Mouse (Mus musculus) CH12.LX (cell line): ENCODE results near the gene Dlgap1. TPM values are rescaled to one million over a fixed set of nuclear protein-coding genes. Genes with fewer than 3 reads are reported as not detected.

ENCODE experiments used
- DNase-seq: peaks from one replicate; pipeline ENCODE4 v3.0.0-alpha.2; 2013; ENCODE audit errors: extremely low read depth
- H3K27ac ChIP-seq: 2 replicates; pipeline ENCODE4 v1.5.1; 2012; ENCODE audit warnings: low read depth, mild to moderate bottlenecking, control low read depth, moderate library complexity; ENCODE audit not compliant: insufficient read depth
- H3K27me3 ChIP-seq: replicated peaks from 2 replicates; pipeline ENCODE3; 2012; ENCODE audit warnings: inconsistent platforms
- H3K36me3 ChIP-seq, 2 experiments: replicated peaks in 1 of 2; 2 replicates each; pipeline versions ENCODE3 to v1.6.1; 2012; ENCODE audit warnings: inconsistent platforms in 1 of 2, low read length in 1 of 2, mild to moderate bottlenecking in 1 of 2, mixed read lengths in 1 of 2, moderate library complexity in 1 of 2; ENCODE audit not compliant: control insufficient read depth in 1 of 2, insufficient read depth in 1 of 2
- H3K4me1 ChIP-seq, 2 experiments: 2 replicates each; pipeline ENCODE4 v1.6.1; 2012; ENCODE audit warnings: inconsistent platforms in 1 of 2, moderate library complexity in 1 of 2; ENCODE audit not compliant: insufficient read depth in 2 of 2, control insufficient read depth in 1 of 2
- H3K4me2 ChIP-seq: 2 replicates; pipeline ENCODE4 v1.6.1; 2012; ENCODE audit warnings: low read depth, mild to moderate bottlenecking, control low read depth; ENCODE audit not compliant: poor library complexity, insufficient read depth, severe bottlenecking
- H3K4me3 ChIP-seq, 3 experiments: fragments of 150-350 bp in 1 of 3; sonication (generic) in 1 of 3; replicated peaks in 1 of 3; 2 replicates each; pipeline versions ENCODE3 to v1.5.1; 2011 to 2012; ENCODE audit warnings: low read depth in 2 of 3, low read length in 2 of 3, mild to moderate bottlenecking in 2 of 3, moderate library complexity in 2 of 3, control low read depth in 1 of 3, improper control_type of control experiment in 1 of 3, inconsistent platforms in 1 of 3, mixed read lengths in 1 of 3; ENCODE audit not compliant: poor library complexity in 1 of 3
- H3K79me2 ChIP-seq: replicated peaks from 2 replicates; pipeline ENCODE4 v1.6.1; 2012; ENCODE audit warnings: mild to moderate bottlenecking, moderate library complexity; ENCODE audit not compliant: control insufficient read depth, poor library complexity, insufficient read depth, severe bottlenecking; ENCODE audit errors: extremely low read depth
- H3K9ac ChIP-seq: 2 replicates; pipeline ENCODE4 v1.6.1; 2012; ENCODE audit warnings: low read depth, mild to moderate bottlenecking, control low read depth, moderate library complexity; ENCODE audit not compliant: insufficient read depth
- H3K9me3 ChIP-seq: replicated peaks from 2 replicates; pipeline ENCODE3; 2012; ENCODE audit warnings: low read length, inconsistent platforms, mixed read lengths
- CHD1 ChIP-seq: IDR thresholded peaks from 2 replicates; pipeline ENCODE4 v1.6.1; 2012; ENCODE audit warnings: low read depth, low read length, improper control_type of control experiment, inconsistent platforms
- HCFC1 ChIP-seq: IDR thresholded peaks from 2 replicates; pipeline ENCODE4 v1.6.1; 2012; ENCODE audit warnings: low read depth, mild to moderate bottlenecking, inconsistent platforms, low read length, improper control_type of control experiment
- JUN ChIP-seq: IDR thresholded peaks from 2 replicates; pipeline ENCODE4 v1.6.1; 2011; ENCODE audit warnings: low read depth, mild to moderate bottlenecking, low read length, improper control_type of control experiment, moderate library complexity; ENCODE audit not compliant: insufficient read depth
- JUND ChIP-seq: conservative IDR thresholded peaks from 2 replicates; pipeline ENCODE4 v1.6.1; 2011; ENCODE audit warnings: low read depth, low read length, improper control_type of control experiment
- MAFK ChIP-seq: IDR thresholded peaks from 2 replicates; pipeline ENCODE4 v1.6.1; 2011; ENCODE audit warnings: low read length, improper control_type of control experiment; ENCODE audit not compliant: insufficient replicate concordance
- MAX ChIP-seq: IDR thresholded peaks from 2 replicates; pipeline ENCODE4 v1.6.1; 2011; ENCODE audit warnings: low read length, improper control_type of control experiment
- MAZ ChIP-seq: IDR thresholded peaks from 2 replicates; pipeline ENCODE4 v1.6.1; 2012; ENCODE audit warnings: low read depth, mild to moderate bottlenecking, inconsistent platforms, low read length, improper control_type of control experiment, moderate library complexity
- MEF2A ChIP-seq: IDR thresholded peaks from 2 replicates; pipeline ENCODE4 v1.6.1; 2014; ENCODE audit warnings: low read depth, mild to moderate bottlenecking, inconsistent platforms, low read length, improper control_type of control experiment, borderline replicate concordance
- MXI1 ChIP-seq: IDR thresholded peaks from 2 replicates; pipeline ENCODE4 v1.6.1; 2011; ENCODE audit warnings: mild to moderate bottlenecking, low read depth, low read length, improper control_type of control experiment
- MYC ChIP-seq: IDR thresholded peaks from 2 replicates; pipeline ENCODE4 v1.6.1; 2011; ENCODE audit warnings: low read depth, mild to moderate bottlenecking, improper control_type of control experiment, low read length
- NELFE ChIP-seq: IDR thresholded peaks from 2 replicates; pipeline ENCODE4 v1.6.1; 2011; ENCODE audit warnings: low read depth, low read length, improper control_type of control experiment
- PAX5 ChIP-seq: IDR thresholded peaks from 2 replicates; pipeline ENCODE4 v1.6.1; 2012; ENCODE audit warnings: low read length, inconsistent platforms, mixed read lengths
- POLR2AphosphoS2 ChIP-seq: IDR thresholded peaks from 2 replicates; pipeline ENCODE4 v1.6.1; 2011; ENCODE audit warnings: low read depth, low read length, improper control_type of control experiment
- RCOR1 ChIP-seq: conservative IDR thresholded peaks from 2 replicates; pipeline ENCODE4 v1.6.1; 2012; ENCODE audit warnings: low read depth, mild to moderate bottlenecking, inconsistent platforms, low read length, improper control_type of control experiment
- SIN3A ChIP-seq: IDR thresholded peaks from 2 replicates; pipeline ENCODE4 v1.6.1; 2012; ENCODE audit warnings: low read length, improper control_type of control experiment, inconsistent platforms
- SMC3 ChIP-seq: IDR thresholded peaks from 2 replicates; pipeline ENCODE4 v1.6.1; 2011; ENCODE audit warnings: low read depth, low read length, improper control_type of control experiment
- TBP ChIP-seq: conservative IDR thresholded peaks from 2 replicates; pipeline ENCODE4 v1.6.1; 2011; ENCODE audit warnings: low read depth, low read length, improper control_type of control experiment
- ZKSCAN1 ChIP-seq: IDR thresholded peaks from 2 replicates; pipeline ENCODE4 v1.6.1; 2012; ENCODE audit warnings: low read depth, inconsistent platforms, low read length, improper control_type of control experiment, borderline replicate concordance
- ZMIZ1 ChIP-seq: IDR thresholded peaks from 2 replicates; pipeline ENCODE4 v1.6.1; 2012; ENCODE audit warnings: low read depth, mild to moderate bottlenecking, inconsistent platforms, low read length, improper control_type of control experiment
- dilution Hi-C: fragments of 300-500 bp; cut with MboI; formaldehyde crosslinking; loops from 2 replicates; pipeline ENCODE4 v1.14.3; 2020; ENCODE audit warnings: low sequenced_read_pairs; ENCODE audit not compliant: extremely low pct_unique_long_range_greater_than_20kb, extremely low pct_ligation_motif_present
- in situ Hi-C: fragments of 300-500 bp; cut with MboI; formaldehyde crosslinking; loops from 3 replicates; pipeline ENCODE4 v1.14.3; 2019; ENCODE audit warnings: low sequenced_read_pairs, low pct_ligation_motif_present, low pct_unique_long_range_greater_than_20kb, mixed read lengths
- polyA plus RNA-seq: library from polyadenylated mRNA; unstranded; fragments of >175 nt; gene quantifications from 2 replicates; pipeline ENCODE4 v1.2.1, GENCODE M21; 2012; ENCODE audit warnings: low read depth; ENCODE audit not compliant: insufficient read length
- total RNA-seq, 2 experiments: library from RNA; depleted of rRNA; stranded (reverse); fragments of 300-350 nt in 1 of 2; fragments of >200 nt in 1 of 2; gene quantifications; 2 replicates each; pipeline ENCODE4 v1.2.3; 2012 to 2014

Dlgap1 gene
- total and polyA plus RNA-seq, 3 experiments, result 0.51 to 2.7 (median 1.2) TPM

GRCm38 (mm10) chr17:70614407-70615060 lies 645.7 kb downstream of the Dlgap1 start:
- no peak overlapping the region for H3K4me3 ChIP-seq
- TF ChIP-seq HCFC1 (no peak), NELFE (no peak), ZMIZ1 (no peak), POLR2AphosphoS2 (no peak), SMC3 (no peak)
- no peaks in the 10 kb centered on the region for H3K4me1 ChIP-seq
- H3K79me2 ChIP-seq, result no peaks in the 10 kb centered on the region
- no peaks in the 10 kb centered on the region for H3K36me3 ChIP-seq
- dilution Hi-C loops, result no loop called here
- peaks cover 1% of the 10 kb centered on the region for H3K27me3 ChIP-seq
- in situ Hi-C loops, result no loop called here
- no peak for DNase-seq
- no peaks in the 10 kb centered on the region for H3K9me3 ChIP-seq
- H3K9ac ChIP-seq, result no peak overlapping the region
- H3K27ac ChIP-seq, result no peak overlapping the region
- H3K4me2 ChIP-seq, result no peak overlapping the region

- in situ Hi-C loops, result no loop called here
- Histone ChIP-seq H3K27ac (no peak overlapping the region), H3K4me2 (no peak overlapping the region), H3K36me3 (no peaks in the 10 kb centered on the region), H3K9me3 (no peaks in the 10 kb centered on the region), H3K9ac (no peak overlapping the region), H3K27me3 (peaks cover 15% of the 10 kb centered on the region), H3K4me1 (no peaks in the 10 kb centered on the region), H3K4me3 (no peak overlapping the region), H3K79me2 (no peaks in the 10 kb centered on the region)
- dilution Hi-C loops, result no loop called here
- DNase-seq, result no peak
- TF ChIP-seq MAZ, result no peak
- TF ChIP-seq PAX5, result no peak
- no peak for TF ChIP-seq ZKSCAN1
- TF ChIP-seq MYC, result no peak
- no peak for TF ChIP-seq MAX
- TF ChIP-seq TBP, result no peak
- no peak for TF ChIP-seq SMC3
- no peak for TF ChIP-seq MAFK
- no peak for TF ChIP-seq SIN3A
- TF ChIP-seq JUN, result no peak
- no peak for TF ChIP-seq JUND
- no peak for TF ChIP-seq RCOR1
- no peak for TF ChIP-seq CHD1
- no peak for TF ChIP-seq HCFC1
- TF ChIP-seq MXI1, result no peak
- no peak for TF ChIP-seq MEF2A
Measured at GRCm38 (mm10) chr17:70622493-70622892, 653.6 kb downstream of the Dlgap1 start.
